Mouse (Mus musculus) spleen, postnatal 14 days (tissue): ENCODE measurements around the gene Clns1a.

Experiments
- DNase-seq, 2 experiments: peaks; one replicate each; pipeline ENCODE4 v3.0.0; 2021 to 2022; ENCODE audit warnings: low spot score in 2 of 2

Clns1a gene

GRCm38 (mm10) chr7:97696506-97697254, at the start of gene Clns1a:
Gene Clns1a, plus strand, starts transcription at chr7:97696634.
- peak; percentile 74 to 82 for DNase-seq

GRCm38 (mm10) chr7:97647656-97648055, 48.8 kb upstream of the Clns1a start:
- no peak for DNase-seq

GRCm38 (mm10) chr7:97650729-97651128, 45.7 kb upstream of the Clns1a start:
- DNase-seq, result no peak

GRCm38 (mm10) chr7:97656144-97656543, 40.3 kb upstream of the Clns1a start:
- DNase-seq, result no peak

GRCm38 (mm10) chr7:97661634-97662033, 34.8 kb upstream of the Clns1a start:
- no peak for DNase-seq

- DNase-seq, result no peak
Measured at GRCm38 (mm10) chr7:97679239-97679638, 17.2 kb upstream of the Clns1a start.

GRCm38 (mm10) chr7:97687831-97688230, 8.6 kb upstream of the Clns1a start:
- DNase-seq, result no peak

- DNase-seq, result no peak
Measured at GRCm38 (mm10) chr7:97695441-97695840, 993 bp upstream of the Clns1a start.

GRCm38 (mm10) chr7:97696133-97696505, 315 bp upstream of the Clns1a start:
- DNase-seq, result peak in 1 of 2 experiments; percentile 13

GRCm38 (mm10) chr7:97700173-97700572, 3.7 kb downstream of the Clns1a start:
- no peak for DNase-seq

GRCm38 (mm10) chr7:97701106-97701505, 4.7 kb downstream of the Clns1a start:
- no peak for DNase-seq

- DNase-seq, result no peak
Measured at GRCm38 (mm10) chr7:97707123-97707522, 10.7 kb downstream of the Clns1a start.

GRCm38 (mm10) chr7:97707809-97708208, 11.4 kb downstream of the Clns1a start:
- no peak for DNase-seq

GRCm38 (mm10) chr7:97709204-97709603, 12.8 kb downstream of the Clns1a start:
- no peak for DNase-seq

- no peak for DNase-seq
Measured at GRCm38 (mm10) chr7:97714651-97715050, 18.2 kb downstream of the Clns1a start.

GRCm38 (mm10) chr7:97717326-97717725, 20.9 kb downstream of the Clns1a start:
- no peak for DNase-seq

GRCm38 (mm10) chr7:97719078-97719477, 22.6 kb downstream of the Clns1a start:
- DNase-seq, result no peak

GRCm38 (mm10) chr7:97720109-97720508, 23.7 kb downstream of the Clns1a start:
- no peak for DNase-seq

GRCm38 (mm10) chr7:97722278-97722918, 26.0 kb downstream of the Clns1a start:
- no peak for DNase-seq

GRCm38 (mm10) chr7:97723646-97724538, 27.5 kb downstream of the Clns1a start:
- DNase-seq, result no peak

GRCm38 (mm10) chr7:97725401-97725800, 29.0 kb downstream of the Clns1a start:
- DNase-seq, result no peak

GRCm38 (mm10) chr7:97726080-97726479, 29.6 kb downstream of the Clns1a start:
- DNase-seq, result no peak
